Mouse (Mus musculus) gastrocnemius, adult 2 months (tissue): Measurements from ENCODE around the gene Ppfia2. TPM values are rescaled to one million over a fixed set of nuclear protein-coding genes. Genes with fewer than 3 reads are reported as not detected.

Experiments
- DNase-seq: peaks from one replicate; pipeline ENCODE4 v3.0.0; 2022
- H3K27ac ChIP-seq: fragments of 200-600 bp; 2 replicates; pipeline ENCODE4 v1.8.1; 2022; ENCODE audit warnings: mild to moderate bottlenecking
- H3K4me3 ChIP-seq: fragments of 200-600 bp; 2 replicates; pipeline ENCODE4 v1.8.1; 2022; ENCODE audit warnings: mild to moderate bottlenecking, moderate library complexity
- CTCF ChIP-seq: fragments of 200-600 bp; IDR thresholded peaks from 2 replicates; pipeline ENCODE4 v1.8.1; 2022; ENCODE audit warnings: antibody characterized with exemption, mild to moderate bottlenecking, moderate library complexity
- intact Hi-C: fragments of 180-260 bp; cut with DNase I; formaldehyde crosslinking; loops from one replicate; pipeline ENCODE4 v1.15.1; 2025
- total RNA-seq, 2 experiments: library from RNA; stranded (reverse); gene quantifications; 2 replicates each; pipeline ENCODE4 v1.2.3; 2021

Ppfia2 gene
- total RNA-seq, 2 experiments from 2014 or later: 0.10 to 0.25 TPM

- DNase-seq: no peak
- intact Hi-C loops: no loop called here
- no peak for TF ChIP-seq CTCF
- Histone ChIP-seq H3K27ac (no peak overlapping the region), H3K4me3 (no peak overlapping the region)
Observed at GRCm38 (mm10) chr10:106881330-106881729, 411.2 kb downstream of the Ppfia2 start.

- Histone ChIP-seq H3K4me3 (no peak overlapping the region), H3K27ac (no peak overlapping the region)
- intact Hi-C loops: no loop called here
- no peak for TF ChIP-seq CTCF
- no peak for DNase-seq
Observed at GRCm38 (mm10) chr10:106896351-106896750, 426.2 kb downstream of the Ppfia2 start.

- no peak for DNase-seq
- Histone ChIP-seq H3K4me3 (no peak overlapping the region), H3K27ac (no peak overlapping the region)
- intact Hi-C loops: no loop called here
- TF ChIP-seq CTCF: no peak
Observed at GRCm38 (mm10) chr10:106910108-106910507, 440.0 kb downstream of the Ppfia2 start.

- no peak overlapping the region for H3K27ac ChIP-seq
- H3K4me3 ChIP-seq: no peak overlapping the region
- intact Hi-C loops: no loop called here
- no peak for TF ChIP-seq CTCF
- DNase-seq: no peak
Observed at GRCm38 (mm10) chr10:106913032-106913431, 442.9 kb downstream of the Ppfia2 start.

GRCm38 (mm10) chr10:106914275-106914674 lies 444.1 kb downstream of the Ppfia2 start:
- intact Hi-C loops: no loop called here
- no peak for TF ChIP-seq CTCF
- Histone ChIP-seq H3K4me3 (no peak overlapping the region), H3K27ac (no peak overlapping the region)
- DNase-seq: no peak

GRCm38 (mm10) chr10:106914822-106915221 lies 444.7 kb downstream of the Ppfia2 start:
- intact Hi-C loops: no loop called here

GRCm38 (mm10) chr10:106924334-106924733 lies 454.2 kb downstream of the Ppfia2 start:
- intact Hi-C loops: no loop called here
- no peak overlapping the region for H3K4me3 ChIP-seq
- H3K27ac ChIP-seq: no peak overlapping the region
- TF ChIP-seq CTCF: no peak
- no peak for DNase-seq

More at GRCm38 (mm10) chr10:106914822-106915221, 444.7 kb downstream of the Ppfia2 start:
- no peak overlapping the region for H3K4me3 ChIP-seq
- H3K27ac ChIP-seq: no peak overlapping the region
- no peak for TF ChIP-seq CTCF
- DNase-seq: no peak

- no peak overlapping the region for H3K27ac ChIP-seq
- H3K4me3 ChIP-seq: no peak overlapping the region
- TF ChIP-seq CTCF: no peak
- intact Hi-C loops: no loop called here
- no peak for DNase-seq
Observed at GRCm38 (mm10) chr10:106924798-106925197, 454.7 kb downstream of the Ppfia2 start.

GRCm38 (mm10) chr10:106928576-106929332 lies 458.6 kb downstream of the Ppfia2 start:
- intact Hi-C loops: no loop called here
- no peak for DNase-seq
- Histone ChIP-seq H3K4me3 (no peak overlapping the region), H3K27ac (no peak overlapping the region)
- no peak for TF ChIP-seq CTCF

GRCm38 (mm10) chr10:106932571-106933073 lies 462.5 kb downstream of the Ppfia2 start:
- no peak overlapping the region for H3K27ac ChIP-seq
- peak overlapping the region; percentile 55 for H3K4me3 ChIP-seq
- DNase-seq: no peak
- intact Hi-C loops: loop anchor here (2.0 kb wide), 1 partner anchor 458 kb away; no protein-coding TSS in a partner anchor
- TF ChIP-seq CTCF: peak; percentile 63

- Histone ChIP-seq H3K27ac (no peak overlapping the region), H3K4me3 (no peak overlapping the region)
- no peak for DNase-seq
- no peak for TF ChIP-seq CTCF
- intact Hi-C loops: no loop called here
Observed at GRCm38 (mm10) chr10:106936996-106937395, 466.9 kb downstream of the Ppfia2 start.

GRCm38 (mm10) chr10:106938851-106939250 lies 468.7 kb downstream of the Ppfia2 start:
- intact Hi-C loops: no loop called here
- no peak for TF ChIP-seq CTCF
- DNase-seq: no peak
- H3K4me3 ChIP-seq: no peak overlapping the region
- H3K27ac ChIP-seq: no peak overlapping the region

- DNase-seq: no peak
- no peak overlapping the region for H3K27ac ChIP-seq
- intact Hi-C loops: no loop called here
- H3K4me3 ChIP-seq: no peak overlapping the region
- TF ChIP-seq CTCF: no peak
Observed at GRCm38 (mm10) chr10:106939441-106939840, 469.3 kb downstream of the Ppfia2 start.

- no peak overlapping the region for H3K4me3 ChIP-seq
- no peak for TF ChIP-seq CTCF
- DNase-seq: no peak
- intact Hi-C loops: no loop called here
- no peak overlapping the region for H3K27ac ChIP-seq
Observed at GRCm38 (mm10) chr10:106941380-106941779, 471.2 kb downstream of the Ppfia2 start.
